ENCODE assay signal across 15 mouse cellular contexts in the genomic region with DNA sequence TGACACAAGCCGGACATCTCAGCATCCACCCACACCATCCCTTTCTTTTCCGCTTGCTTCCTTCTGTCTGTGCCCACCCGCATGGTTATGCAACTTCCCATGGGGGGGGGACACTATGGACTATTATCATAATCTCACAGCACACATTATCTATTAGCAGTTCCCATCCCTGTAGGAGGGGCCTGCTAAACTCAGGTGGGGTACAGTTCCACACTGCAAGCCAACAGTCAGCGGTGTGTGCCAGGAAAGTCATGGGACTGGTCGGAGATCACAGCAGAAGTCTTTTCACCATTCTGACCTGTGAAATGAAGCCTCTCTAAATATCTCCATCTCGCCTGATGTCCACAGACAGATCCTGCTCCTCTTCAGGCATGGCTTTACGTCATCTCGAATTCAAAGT.
"Had no signal": no experiment of that assay in that cellular context is flagged by ENCODE, and none has a peak within 500 bp of the region (broad histone marks: within the 10 kb centered on the region; RNA-seq: fewer than 3 reads in every experiment).

No protein-coding gene starts in this region.

- DNase-seq: kidney, adult 18-20 months; kidney, adult 9 months; kidney, postnatal 14 days; kidney, postnatal 4 days; liver, embryonic 13.5 days; lung, adult 2 months; lung, postnatal 14 days; lung, postnatal 4 days; retina, postnatal 1 day; right cerebral cortex, postnatal 14 days; right cerebral cortex, postnatal 4 days; thymus, adult 2 months; thymus, postnatal 14 days; thymus, postnatal 4 days had no signal

- H3K4me1 ChIP-seq: liver, embryonic 13.5 days had no signal

- H3K9ac ChIP-seq: liver, embryonic 13.5 days had no signal

- H3K4me3 ChIP-seq: liver, embryonic 13.5 days had no signal

- H3K4me2 ChIP-seq: liver, embryonic 13.5 days had no signal

- H3K36me3 ChIP-seq: liver, embryonic 13.5 days had no signal

- H3K27ac ChIP-seq: liver, embryonic 13.5 days; stomach, postnatal 0 days had no signal

- H3K27me3 ChIP-seq: liver, embryonic 13.5 days had no signal
